Mouse (Mus musculus): ENCODE data around the gene Lzts3.

GRCm38 (mm10) chr2:130629080-130629838 lies 13.3 kb downstream of the Lzts3 start:
- no peak for TF ChIP-seq TAL1 (IDR thresholded peaks at IDR 0.05; ENCODE audit: low read length)
- TF ChIP-seq GATA1 (IDR thresholded peaks at IDR 0.05; ENCODE audit: low read length): no peak
